Mouse (Mus musculus) lung, embryonic 14.5 days (tissue): ENCODE data around the gene Mnd1. TPM values are rescaled to one million over a fixed set of nuclear protein-coding genes. Genes with fewer than 3 reads are reported as not detected.
A peak's percentile ranks its signal among the peaks of the same experiment; 100 is the strongest.

ENCODE experiments used
- ATAC-seq: fragments of 200-750 bp; cut with Nextera tagmentation; 2 replicates; pipeline ENCODE4 v1.8.0; 2017; ENCODE audit warnings: mild to moderate bottlenecking, moderate TSS enrichment, moderate library complexity; ENCODE audit not compliant: insufficient read depth
- DNase-seq: peaks from one replicate; pipeline ENCODE4 v3.0.0-alpha.2; 2015
- H3K27ac ChIP-seq: fragments of 300-500 bp; sonication (generic); 2 replicates; pipeline ENCODE4 v1.5.1; 2014; ENCODE audit warnings: low read depth, mild to moderate bottlenecking, moderate library complexity
- H3K27me3 ChIP-seq: fragments of 300-500 bp; sonication (generic); 2 replicates; pipeline ENCODE4 v1.6.1; 2014; ENCODE audit warnings: low read length, control low read depth; ENCODE audit not compliant: insufficient read depth
- H3K36me3 ChIP-seq: fragments of 300-500 bp; sonication (generic); 2 replicates; pipeline ENCODE4 v1.6.1; 2014; ENCODE audit warnings: control low read depth; ENCODE audit not compliant: insufficient read depth
- H3K4me1 ChIP-seq: fragments of 300-500 bp; sonication (generic); 2 replicates; pipeline ENCODE4 v1.6.1; 2014; ENCODE audit warnings: antibody characterized with exemption, control low read depth; ENCODE audit not compliant: insufficient read depth
- H3K4me2 ChIP-seq: fragments of 300-500 bp; sonication (generic); 2 replicates; pipeline ENCODE4 v1.6.1; 2014; ENCODE audit warnings: mild to moderate bottlenecking
- H3K4me3 ChIP-seq: fragments of 300-500 bp; sonication (generic); 2 replicates; pipeline ENCODE4 v1.5.1; 2014; ENCODE audit warnings: low read depth, low read length
- H3K9ac ChIP-seq: fragments of 300-500 bp; sonication (generic); 2 replicates; pipeline ENCODE4 v1.6.1; 2014
- H3K9me3 ChIP-seq: fragments of 300-500 bp; sonication (generic); 2 replicates; pipeline ENCODE4 v1.6.1; 2016; ENCODE audit warnings: low read depth, low read length, control low read depth
- CTCF ChIP-seq: IDR thresholded peaks from 2 replicates; pipeline ENCODE4 v1.5.1; 2016; ENCODE audit warnings: antibody characterized with exemption, low read depth
- WGBS: fragments of 180-500 bp; shearing (Covaris S2); extraction: QIAGEN DNeasy Blood & Tissue Kit; methylation state at CpG from one replicate; pipeline ENCODE4 v1.1.7; 2014; 5-methylcytosine and 5-hydroxymethylcytosine counted together
- polyA plus RNA-seq: library from polyadenylated mRNA; unstranded; fragments of >200 nt; fragmentation: Nextera tagmentation; extraction: Ambion mirVana; gene quantifications from 2 replicates; pipeline ENCODE4 v1.2.1, GENCODE M21; 2014

The Mnd1 gene
- polyA plus RNA-seq, 1 experiment from 2014 or later, result 15.4 TPM

GRCm38 (mm10) chr3:84157011-84157410 is 1.4 kb upstream of the Mnd1 start:
- H3K36me3 ChIP-seq, result no peaks in the 10 kb centered on the region
- no peaks in the 10 kb centered on the region for H3K9me3 ChIP-seq
- WGBS, result 55% methylated on average over 4 of the region's 4 CpGs
- H3K9ac ChIP-seq, result no peak overlapping the region
- no peak overlapping the region for H3K4me3 ChIP-seq
- 0 out of 2 replicates have a peak, but pooled peaks cover 3% of the 10 kb centered on the region for H3K4me1 ChIP-seq
- ATAC-seq (no peak), DNase-seq (no peak)
- H3K27ac ChIP-seq, result no peak overlapping the region
- TF ChIP-seq CTCF, result no peak
- H3K27me3 ChIP-seq, result no peaks in the 10 kb centered on the region
- H3K4me2 ChIP-seq, result no peak overlapping the region

DNA sequence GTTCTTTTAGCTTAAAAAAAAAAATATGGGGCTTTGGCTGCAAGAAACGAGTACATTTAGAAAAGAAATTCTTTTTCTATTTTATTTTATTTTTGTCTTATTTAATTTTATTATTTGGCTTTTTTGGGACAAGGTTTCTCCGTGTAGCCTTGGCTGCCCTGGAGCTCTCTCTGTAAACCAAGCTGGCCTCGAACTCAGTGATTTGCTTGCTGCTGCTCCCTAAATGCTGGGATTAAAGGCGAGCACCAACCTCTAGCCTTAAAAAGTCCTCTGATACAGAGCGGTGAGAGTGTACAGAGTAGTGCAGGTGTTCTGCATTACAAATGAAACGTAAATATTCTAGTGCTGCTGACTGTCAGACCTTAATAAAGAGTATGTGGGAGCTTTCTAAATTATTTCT is 519 bp upstream of the Mnd1 start:
- no peak for TF ChIP-seq CTCF

DNA sequence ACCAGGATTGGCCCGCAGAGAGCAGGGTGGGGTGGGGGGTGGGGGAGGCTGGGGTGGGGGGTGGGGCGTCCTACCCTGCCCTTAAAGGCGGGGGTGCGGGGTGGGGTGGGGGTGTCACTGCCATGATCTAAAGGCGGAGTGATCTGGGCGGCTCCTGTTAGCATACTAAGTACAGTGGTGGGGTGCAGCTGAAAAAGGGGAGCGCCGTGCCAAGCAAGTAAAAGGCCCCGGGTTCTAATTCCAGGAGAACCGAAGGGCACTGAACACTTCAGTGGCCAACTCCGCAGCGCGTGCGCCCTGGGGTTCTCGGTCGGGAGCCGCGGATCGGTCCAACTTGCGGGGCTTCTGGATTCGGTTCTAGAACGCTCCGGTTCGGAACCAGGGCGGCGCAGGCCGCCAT is 440 bp downstream of the Mnd1 start:
- Histone ChIP-seq H3K27ac (peak overlapping the region; percentile 88), H3K9ac (peak overlapping the region; percentile 83), H3K36me3 (no peaks in the 10 kb centered on the region), H3K9me3 (no peaks in the 10 kb centered on the region), H3K4me2 (peak overlapping the region; percentile 98), H3K27me3 (no peaks in the 10 kb centered on the region), H3K4me1 (0 out of 2 replicates have a peak, but pooled peaks cover 3% of the 10 kb centered on the region), H3K4me3 (peak overlapping the region; percentile 58)
- under 1% methylated on average over 27 of the region's 27 CpGs for WGBS
- ATAC-seq (peak; percentile 51; the same call in 1 of the 2 replicates), DNase-seq (no peak)
- no peak for TF ChIP-seq CTCF

More for the DNA sequence above, 519 bp upstream of the Mnd1 start:
- no peaks in the 10 kb centered on the region for H3K9me3 ChIP-seq
- 49% methylated on average over 6 of the region's 6 CpGs for WGBS
- H3K4me2 ChIP-seq, result peak overlapping the region; percentile 98
- peak overlapping the region; percentile 58; the same call in 1 of the 2 replicates for H3K4me3 ChIP-seq
- peak overlapping the region; percentile 49; the same call in 1 of the 2 replicates for H3K27ac ChIP-seq
- ATAC-seq (no peak), DNase-seq (no peak)
- 0 out of 2 replicates have a peak, but pooled peaks cover 3% of the 10 kb centered on the region for H3K4me1 ChIP-seq
- no peaks in the 10 kb centered on the region for H3K36me3 ChIP-seq
- no peak overlapping the region for H3K9ac ChIP-seq
- no peaks in the 10 kb centered on the region for H3K27me3 ChIP-seq

DNA sequence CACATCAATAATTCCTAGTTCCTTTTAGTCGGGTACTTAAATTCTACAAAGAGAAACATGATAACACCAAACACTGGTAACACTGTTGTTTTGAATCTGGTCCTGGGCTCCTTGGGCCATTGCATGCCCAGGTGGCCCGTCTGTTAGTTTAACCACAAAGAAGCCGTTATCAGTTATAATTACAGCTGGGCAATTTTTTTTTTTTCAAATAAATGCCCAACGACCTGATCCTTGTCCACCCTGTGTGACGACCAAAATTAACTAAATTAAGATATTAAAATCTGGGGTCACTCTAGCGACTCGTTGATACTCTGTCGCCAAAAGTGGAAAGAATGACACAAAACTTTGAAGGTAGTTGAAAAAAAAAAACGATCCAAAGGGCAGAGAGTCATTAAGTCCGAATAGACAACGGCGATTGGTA is 855 bp downstream of the Mnd1 start:
- Histone ChIP-seq H3K4me2 (peak overlapping the region; percentile 98), H3K27ac (no peak overlapping the region), H3K9ac (peak overlapping the region; percentile 83; the same call in 1 of the 2 replicates), H3K4me3 (peak overlapping the region; percentile 58), H3K4me1 (0 out of 2 replicates have a peak, but pooled peaks cover 3% of the 10 kb centered on the region), H3K36me3 (no peaks in the 10 kb centered on the region), H3K27me3 (no peaks in the 10 kb centered on the region), H3K9me3 (no peaks in the 10 kb centered on the region)
- TF ChIP-seq CTCF, result no peak
- WGBS, result 10% methylated on average over 12 of the region's 12 CpGs
- ATAC-seq (no peak), DNase-seq (peak; percentile 15)

GRCm38 (mm10) chr3:84149831-84150230 is 5.8 kb downstream of the Mnd1 start:
- H3K9me3 ChIP-seq, result no peaks in the 10 kb centered on the region
- 92% methylated on average over 3 of the region's 3 CpGs for WGBS
- H3K36me3 ChIP-seq, result no peaks in the 10 kb centered on the region
- no peak for DNase-seq
- no peak overlapping the region for H3K27ac ChIP-seq
- H3K4me3 ChIP-seq, result no peak overlapping the region
- TF ChIP-seq CTCF, result no peak
- H3K4me1 ChIP-seq, result 0 out of 2 replicates have a peak, but pooled peaks cover 3% of the 10 kb centered on the region
- H3K4me2 ChIP-seq, result no peak overlapping the region
- H3K9ac ChIP-seq, result no peak overlapping the region
- no peaks in the 10 kb centered on the region for H3K27me3 ChIP-seq
- ATAC-seq, result no peak

- Histone ChIP-seq H3K9ac (no peak overlapping the region), H3K4me3 (no peak overlapping the region), H3K36me3 (no peaks in the 10 kb centered on the region), H3K4me2 (no peak overlapping the region), H3K27me3 (no peaks in the 10 kb centered on the region), H3K4me1 (no peaks in the 10 kb centered on the region), H3K27ac (no peak overlapping the region), H3K9me3 (no peaks in the 10 kb centered on the region)
- WGBS, result 50% methylated on average over 7 of the region's 7 CpGs
- ATAC-seq (no peak), DNase-seq (no peak)
- TF ChIP-seq CTCF, result no peak
Measured at GRCm38 (mm10) chr3:84140947-84141346, 14.6 kb downstream of the Mnd1 start.

DNA sequence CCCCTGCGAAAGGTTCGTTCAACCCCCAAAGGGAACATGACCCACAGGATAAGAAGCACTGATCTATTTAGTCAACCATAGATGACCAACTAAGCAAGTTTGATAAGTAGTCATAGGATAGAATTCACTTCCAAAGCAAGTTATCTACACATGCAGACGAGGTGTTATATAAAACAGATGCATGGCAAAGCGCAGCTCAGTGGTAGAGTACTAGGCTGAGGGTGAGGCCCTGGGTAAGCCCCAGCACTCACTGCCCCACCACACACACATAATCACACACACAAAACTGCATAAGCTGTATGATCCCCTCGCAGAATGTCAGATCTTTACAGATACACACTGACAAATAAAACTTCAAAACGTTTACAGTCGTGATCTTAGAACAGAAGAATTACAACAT is 19.1 kb downstream of the Mnd1 start:
- Histone ChIP-seq H3K4me2 (no peak overlapping the region), H3K9me3 (no peaks in the 10 kb centered on the region), H3K27me3 (no peaks in the 10 kb centered on the region), H3K4me1 (no peaks in the 10 kb centered on the region), H3K27ac (no peak overlapping the region), H3K9ac (no peak overlapping the region), H3K4me3 (no peak overlapping the region), H3K36me3 (no peaks in the 10 kb centered on the region)
- no peak for TF ChIP-seq CTCF
- ATAC-seq (no peak), DNase-seq (no peak)
- WGBS, result 70% methylated on average over 7 of the region's 7 CpGs

GRCm38 (mm10) chr3:84135933-84136332 is 19.7 kb downstream of the Mnd1 start:
- Histone ChIP-seq H3K9ac (no peak overlapping the region), H3K9me3 (no peaks in the 10 kb centered on the region), H3K4me3 (no peak overlapping the region), H3K36me3 (no peaks in the 10 kb centered on the region), H3K27me3 (no peaks in the 10 kb centered on the region), H3K27ac (no peak overlapping the region), H3K4me1 (0 out of 2 replicates have a peak, but pooled peaks cover 1% of the 10 kb centered on the region), H3K4me2 (peak overlapping the region; percentile 18; the same call in 1 of the 2 replicates)
- ATAC-seq (no peak), DNase-seq (peak; percentile 23)
- WGBS, result 39% methylated on average over 6 of the region's 6 CpGs
- no peak for TF ChIP-seq CTCF
